Mouse (Mus musculus) embryonic facial prominence, embryonic 11.5 days (tissue): ENCODE measurements around the gene Dus1l. TPM values are rescaled to one million over a fixed set of nuclear protein-coding genes. Genes with fewer than 3 reads are reported as not detected.

Source experiments
- ATAC-seq: fragments of 200-750 bp; cut with Nextera tagmentation; replicated peaks from 2 replicates; pipeline ENCODE4 v1.8.0; 2017; ENCODE audit warnings: low read depth; ENCODE audit not compliant: insufficient number of reproducible peaks, low FRiP score, low TSS enrichment
- DNase-seq: peaks from one replicate; pipeline ENCODE4 v3.0.0-alpha.2; 2015; ENCODE audit warnings: low spot score
- H3K27ac ChIP-seq: fragments of 300-500 bp; sonication (generic); replicated peaks from 2 replicates; pipeline ENCODE4 v1.5.1; 2014; ENCODE audit warnings: mild to moderate bottlenecking, low read depth, low read length, control low read depth
- H3K27me3 ChIP-seq: fragments of 300-500 bp; sonication (generic); 2 replicates; pipeline ENCODE4 v1.6.1; 2014; ENCODE audit warnings: mild to moderate bottlenecking, low read length, moderate library complexity, mixed read lengths; ENCODE audit not compliant: control insufficient read depth, insufficient read depth
- H3K36me3 ChIP-seq: fragments of 300-500 bp; sonication (generic); replicated peaks from 2 replicates; pipeline ENCODE4 v1.6.1; 2014; ENCODE audit warnings: low read depth, mild to moderate bottlenecking, low read length, moderate library complexity, mixed read lengths; ENCODE audit not compliant: control insufficient read depth, insufficient read depth
- H3K4me1 ChIP-seq: fragments of 300-500 bp; sonication (generic); 2 replicates; pipeline ENCODE4 v1.6.1; 2014; ENCODE audit warnings: low read length, mixed read lengths; ENCODE audit not compliant: control insufficient read depth, insufficient read depth
- H3K4me2 ChIP-seq: fragments of 300-500 bp; sonication (generic); 2 replicates; pipeline ENCODE4 v1.6.1; 2014; ENCODE audit warnings: low read depth, mild to moderate bottlenecking, control low read depth, low read length, moderate library complexity
- H3K4me3 ChIP-seq: fragments of 300-500 bp; sonication (generic); 2 replicates; pipeline ENCODE4 v1.5.1; 2014; ENCODE audit warnings: low read depth, low read length, control low read depth
- H3K9ac ChIP-seq: fragments of 300-500 bp; sonication (generic); replicated peaks from 2 replicates; pipeline ENCODE4 v1.6.1; 2014; ENCODE audit warnings: mild to moderate bottlenecking, control low read depth, low read length
- H3K9me3 ChIP-seq: fragments of 300-500 bp; sonication (generic); replicated peaks from 2 replicates; pipeline ENCODE4 v1.6.1; 2016; ENCODE audit warnings: mild to moderate bottlenecking, low read length, inconsistent platforms, mixed read lengths; ENCODE audit not compliant: control insufficient read depth
- WGBS: fragments of 180-500 bp; shearing (Covaris S2); extraction: QIAGEN DNeasy Blood & Tissue Kit; methylation state at CpG from one replicate; pipeline ENCODE4 v1.1.7; 2014; 5-methylcytosine and 5-hydroxymethylcytosine counted together
- polyA plus RNA-seq: library from polyadenylated mRNA; unstranded; fragments of >200 nt; fragmentation: Nextera tagmentation; extraction: Ambion mirVana; gene quantifications from 2 replicates; pipeline ENCODE4 v1.2.1, GENCODE M21; 2014

Dus1l gene
- polyA plus RNA-seq, 1 experiment from 2014 or later = 72.8 TPM

DNA sequence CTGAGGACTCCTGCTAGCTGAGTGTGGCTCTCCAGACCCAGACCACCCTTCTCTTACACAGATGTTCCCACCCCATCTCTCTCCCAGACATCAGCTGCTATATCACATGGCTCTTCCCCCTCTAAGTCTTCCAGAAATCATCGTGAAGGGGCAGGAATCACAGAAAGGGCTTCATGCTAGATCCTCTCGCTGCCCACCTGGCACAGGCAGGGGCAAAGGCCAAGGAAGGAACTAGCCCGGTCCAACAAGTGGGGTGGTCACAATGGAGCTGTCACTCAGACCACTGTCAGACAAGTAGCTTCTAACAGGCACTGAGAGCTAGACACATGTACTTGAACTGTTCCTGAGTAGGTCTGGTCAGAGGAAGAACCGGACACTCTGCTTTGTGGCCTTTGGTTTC, 32.2 kb upstream of the Dus1l start:
- 72% methylated on average over 4 of the region's 4 CpGs for WGBS
- H3K4me2 ChIP-seq = no peak overlapping the region
- no peak overlapping the region for H3K4me3 ChIP-seq
- H3K4me1 ChIP-seq = peaks cover 10% of the 10 kb centered on the region
- no peaks in the 10 kb centered on the region for H3K9me3 ChIP-seq
- ATAC-seq (no peak), DNase-seq (no peak)
- no peak overlapping the region for H3K27ac ChIP-seq
- H3K9ac ChIP-seq = no peak overlapping the region
- H3K36me3 ChIP-seq = no peaks in the 10 kb centered on the region
- no peaks in the 10 kb centered on the region for H3K27me3 ChIP-seq

DNA sequence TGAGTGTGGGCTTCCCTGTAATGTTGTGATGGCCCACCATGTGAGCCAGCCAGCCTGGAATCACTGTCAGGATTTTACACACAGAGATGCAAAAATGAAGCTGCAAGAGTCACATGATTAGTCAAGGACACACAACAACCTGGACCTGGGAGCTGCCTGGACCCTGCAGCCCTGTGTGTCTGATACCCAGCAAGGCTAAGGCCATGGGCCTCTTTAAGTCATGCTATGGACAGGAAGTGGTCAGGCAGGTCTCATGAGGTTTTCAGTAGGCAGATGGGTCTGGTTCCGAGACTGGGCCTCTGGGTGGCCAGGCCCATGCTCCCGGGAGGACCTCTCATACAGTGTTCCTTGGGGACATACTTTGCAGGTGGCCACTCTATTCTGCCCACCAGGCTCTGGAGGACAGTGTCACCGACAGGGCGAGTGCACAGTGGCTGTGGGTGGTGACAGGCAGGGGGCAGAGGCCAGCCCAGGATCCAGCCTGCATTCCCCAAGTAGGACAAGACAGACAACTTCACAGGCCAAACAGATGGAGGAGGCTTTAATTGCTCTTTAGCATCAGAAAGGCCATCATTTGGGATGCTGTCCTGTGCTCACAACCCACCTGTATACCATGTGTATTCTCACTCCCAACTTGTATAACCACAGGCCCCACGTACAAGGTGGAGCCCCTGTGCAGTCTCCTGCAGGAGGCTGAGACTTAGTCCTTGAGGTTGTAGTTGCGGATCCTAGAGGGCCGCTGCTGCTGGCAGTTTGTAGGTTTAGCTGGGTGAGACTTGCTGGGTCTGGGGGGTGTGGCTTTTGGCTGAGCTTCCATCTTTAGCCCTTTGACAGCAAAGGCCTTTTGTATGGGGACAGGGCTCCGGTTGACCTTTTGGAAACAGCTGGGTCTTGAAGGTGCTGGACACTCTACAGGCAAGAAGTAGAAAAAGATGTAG, 30.1 kb upstream of the Dus1l start:
- H3K4me1 ChIP-seq = peaks cover 20% of the 10 kb centered on the region
- H3K36me3 ChIP-seq = no peaks in the 10 kb centered on the region
- WGBS = 79% methylated on average over 8 of the region's 8 CpGs
- H3K9me3 ChIP-seq = no peaks in the 10 kb centered on the region
- peak overlapping the region; percentile 97 for H3K27ac ChIP-seq
- no peaks in the 10 kb centered on the region for H3K27me3 ChIP-seq
- H3K4me2 ChIP-seq = no peak overlapping the region
- no peak overlapping the region for H3K4me3 ChIP-seq
- ATAC-seq = no peak
- H3K9ac ChIP-seq = peak overlapping the region; percentile 94; the same call in 1 of the 2 replicates
- DNase-seq = no peak

DNA sequence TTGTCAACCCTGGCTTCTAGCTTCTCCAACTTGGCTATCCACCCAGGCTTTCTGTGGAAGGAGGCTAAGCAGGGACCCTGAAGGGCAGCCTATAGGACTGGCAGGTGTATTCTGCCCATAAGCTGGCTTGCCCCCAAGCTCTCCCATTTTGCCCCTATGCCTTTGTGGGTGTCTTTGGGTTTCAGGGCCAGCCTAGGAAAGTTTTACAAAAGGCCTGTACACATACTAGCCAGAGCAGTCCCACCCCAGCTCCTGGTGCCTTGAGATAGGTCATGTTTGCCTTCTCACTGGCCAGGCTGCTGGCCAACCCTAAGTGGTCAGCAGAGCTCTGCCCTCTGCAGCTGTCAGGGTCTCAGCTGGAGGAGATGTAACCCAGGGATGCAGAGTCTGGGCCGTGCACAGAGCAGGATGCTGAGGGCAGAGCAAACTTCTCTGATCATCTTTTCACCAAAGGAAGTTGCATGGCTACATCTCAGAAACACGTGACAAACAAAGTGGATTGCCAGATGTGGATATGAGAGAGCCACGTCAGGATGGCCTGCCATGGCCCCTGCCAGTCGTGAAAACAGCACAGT, 29.2 kb upstream of the Dus1l start:
- ATAC-seq (0 out of 2 replicates have a peak, but pooled peaks have one; percentile 0), DNase-seq (peak; percentile 24)
- 28% methylated on average over 4 of the region's 4 CpGs for WGBS
- Histone ChIP-seq H3K4me3 (peak overlapping the region; percentile 92), H3K4me1 (peaks cover 22% of the 10 kb centered on the region), H3K27ac (peak overlapping the region; percentile 97), H3K27me3 (no peaks in the 10 kb centered on the region), H3K9ac (peak overlapping the region; percentile 94), H3K4me2 (peak overlapping the region; percentile 64), H3K36me3 (peaks cover 3% of the 10 kb centered on the region), H3K9me3 (no peaks in the 10 kb centered on the region)

DNA sequence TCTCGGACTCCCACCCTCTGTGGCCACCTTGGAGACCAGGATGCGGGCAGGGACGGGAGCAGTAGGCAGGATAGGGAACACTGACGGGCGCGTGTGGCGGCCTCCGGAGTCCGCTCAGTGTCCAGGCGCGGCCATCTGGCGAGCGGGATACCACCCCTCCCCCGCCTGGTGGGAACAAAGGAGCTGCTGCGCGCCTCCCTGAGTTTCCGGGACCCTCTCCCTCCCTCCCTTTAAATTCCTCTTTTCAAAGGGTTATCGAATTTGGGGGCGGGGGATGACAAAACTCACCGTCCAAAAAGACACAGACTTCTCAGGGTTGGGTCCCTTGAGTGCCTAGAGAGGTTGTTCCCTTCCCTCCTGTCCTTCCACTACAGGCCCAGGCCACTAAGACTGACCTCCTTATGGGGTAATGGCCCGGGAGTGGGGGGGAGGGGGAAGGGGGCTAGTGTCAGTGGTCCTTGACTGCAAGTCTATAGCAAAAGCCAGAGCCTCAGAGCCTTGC, 28.6 kb upstream of the Dus1l start:
- Histone ChIP-seq H3K27me3 (no peaks in the 10 kb centered on the region), H3K9me3 (no peaks in the 10 kb centered on the region), H3K4me3 (peak overlapping the region; percentile 92), H3K4me2 (peak overlapping the region; percentile 64), H3K27ac (peak overlapping the region; percentile 97), H3K9ac (peak overlapping the region; percentile 94), H3K4me1 (peaks cover 22% of the 10 kb centered on the region), H3K36me3 (peaks cover 8% of the 10 kb centered on the region)
- 0% methylated on average over 21 of the region's 21 CpGs for WGBS
- peak; percentile 21 for ATAC-seq
- peak; percentile 84 for DNase-seq

DNA sequence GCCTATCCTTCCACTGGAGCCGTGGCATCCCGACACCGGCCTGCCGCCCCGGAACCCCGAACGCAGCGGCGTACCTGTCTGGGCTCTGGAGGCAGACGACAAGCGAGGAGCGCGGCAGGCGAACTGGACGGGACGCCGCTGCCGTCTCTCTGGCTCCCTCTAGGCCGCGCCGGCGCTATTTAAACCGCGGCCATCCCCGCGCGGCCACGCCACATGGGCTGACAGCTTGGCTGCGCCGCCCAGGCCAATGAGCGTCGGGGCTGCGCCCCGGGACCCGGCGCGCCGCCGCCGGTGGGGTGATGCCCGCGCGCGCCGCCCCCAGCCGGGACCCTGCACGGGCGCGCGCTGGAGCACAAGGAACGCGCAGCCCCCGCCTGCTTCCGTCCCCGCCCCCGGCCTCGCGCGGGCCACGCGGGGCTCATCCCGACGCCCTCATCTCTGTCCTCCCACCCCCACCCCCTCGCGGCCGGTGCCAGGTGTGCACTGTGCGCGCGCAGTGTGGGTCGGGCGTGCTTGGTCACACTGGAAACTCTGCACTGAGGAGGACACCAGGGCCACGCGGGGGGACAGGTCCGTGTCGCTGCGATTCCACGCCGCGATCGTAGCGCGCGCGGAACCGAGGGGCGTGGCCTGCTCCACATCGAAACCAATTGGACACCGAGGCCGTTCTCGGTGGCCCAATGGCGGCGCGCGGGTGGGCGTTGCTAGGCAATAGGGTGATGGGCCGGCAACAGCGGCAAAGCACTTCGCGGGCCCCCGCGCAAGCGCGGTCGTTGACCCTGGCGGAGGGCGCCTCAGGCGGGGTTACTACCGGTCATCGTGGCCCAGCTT, 28.0 kb upstream of the Dus1l start, which contains the start of gene Fasn:
Fasn (minus strand) TSS at position 592 of the 831 bp plus-strand sequence.
- Histone ChIP-seq H3K4me2 (peak within 1 kb of the TSS; percentile 64), H3K27ac (peak within 1 kb of the TSS; percentile 97), H3K4me1 (peaks cover 22% of the 10 kb centered on the region), H3K9ac (peak within 1 kb of the TSS; percentile 94), H3K36me3 (peaks cover 14% of the 10 kb centered on the region), H3K27me3 (no peaks in the 10 kb centered on the region), H3K4me3 (peak within 1 kb of the TSS; percentile 92), H3K9me3 (no peaks in the 10 kb centered on the region)
- DNase-seq = peak; percentile 97
- WGBS = 0% methylated on average over 100 of the region's 109 CpGs
- peak; percentile 87 for ATAC-seq

DNA sequence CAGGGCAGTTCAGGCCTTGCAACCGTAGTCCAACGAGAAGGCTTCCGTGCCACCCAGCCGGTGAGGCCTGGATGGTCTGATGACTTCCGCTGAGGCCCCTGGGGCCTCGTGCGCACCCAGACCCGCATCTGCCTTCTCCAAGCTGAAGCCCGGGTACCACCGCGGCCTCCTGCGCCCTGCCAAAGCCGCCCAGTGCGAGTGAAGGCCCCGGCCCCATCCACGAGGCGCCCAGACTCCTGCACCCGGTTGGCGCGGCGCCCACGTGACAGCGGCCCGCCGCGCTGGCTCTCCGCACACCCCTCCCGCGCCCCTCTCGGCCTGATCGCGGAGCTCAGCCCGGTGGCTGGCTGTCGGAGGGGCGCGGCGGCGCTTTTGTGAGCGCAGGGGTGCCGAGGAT, 27.3 kb upstream of the Dus1l start:
- Histone ChIP-seq H3K27ac (peak overlapping the region; percentile 97), H3K36me3 (peaks cover 20% of the 10 kb centered on the region), H3K4me1 (peaks cover 22% of the 10 kb centered on the region), H3K4me3 (peak overlapping the region; percentile 92), H3K27me3 (no peaks in the 10 kb centered on the region), H3K9me3 (no peaks in the 10 kb centered on the region), H3K4me2 (peak overlapping the region; percentile 64), H3K9ac (peak overlapping the region; percentile 94)
- ATAC-seq = peak; percentile 17
- DNase-seq = no peak
- WGBS = 0% methylated on average over 30 of the region's 40 CpGs

DNA sequence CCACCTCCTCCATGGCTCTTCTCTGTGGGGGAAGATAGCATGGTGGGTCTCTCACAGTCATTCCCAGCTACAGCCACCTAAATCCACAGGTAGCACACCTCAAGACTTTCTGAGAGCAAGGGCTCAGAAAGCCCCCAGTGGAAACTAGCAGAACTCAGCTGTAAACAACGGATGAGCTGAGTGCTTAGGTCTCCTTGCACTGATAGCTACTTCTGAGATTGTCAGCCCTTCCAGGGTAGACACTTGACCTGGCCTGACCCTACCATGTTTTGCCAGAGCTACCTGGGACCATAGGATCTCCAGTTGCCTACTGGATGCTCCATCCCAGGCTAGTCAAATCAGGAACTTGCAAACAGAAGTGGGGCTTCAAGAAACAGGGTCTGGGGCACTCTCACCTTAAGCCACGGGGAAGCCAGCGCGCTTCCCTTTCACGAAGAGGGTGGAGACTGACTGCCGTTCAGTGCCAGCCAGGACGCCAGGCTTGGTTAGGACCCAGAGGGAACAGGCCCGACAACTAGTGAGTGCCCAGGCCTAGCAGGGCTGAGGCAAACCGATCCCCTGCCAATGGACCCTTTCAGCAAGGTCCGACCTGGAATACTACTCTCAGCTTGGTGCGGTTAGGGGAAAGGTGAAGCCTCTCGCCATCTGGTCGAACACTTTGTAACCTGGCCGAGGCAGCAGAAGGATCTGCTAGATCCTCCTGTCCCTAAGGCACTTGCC, 26.8 kb upstream of the Dus1l start:
- H3K36me3 ChIP-seq = peaks cover 26% of the 10 kb centered on the region

More for the DNA sequence above, 26.8 kb upstream of the Dus1l start:
- H3K27me3 ChIP-seq = no peaks in the 10 kb centered on the region
- H3K4me1 ChIP-seq = peaks cover 22% of the 10 kb centered on the region
- H3K4me2 ChIP-seq = peak overlapping the region; percentile 64
- ATAC-seq (no peak), DNase-seq (peak; percentile 24)
- H3K4me3 ChIP-seq = peak overlapping the region; percentile 92
- H3K9ac ChIP-seq = peak overlapping the region; percentile 94
- H3K9me3 ChIP-seq = no peaks in the 10 kb centered on the region
- H3K27ac ChIP-seq = peak overlapping the region; percentile 97
- WGBS = under 1% methylated on average over 14 of the region's 14 CpGs
